Mouse (Mus musculus) myocyte (in vitro differentiated cells): ENCODE results near the gene Cox8a.

Source experiments
- CEBPB ChIP-seq: IDR thresholded peaks from 2 replicates; pipeline ENCODE4 v1.6.1; 2011; ENCODE audit warnings: mild to moderate bottlenecking, moderate library complexity; ENCODE audit not compliant: poor library complexity, insufficient read depth, severe bottlenecking
- E2F4 ChIP-seq: IDR thresholded peaks from one replicate; pipeline ENCODE4 v1.6.1; 2011; ENCODE audit warnings: mild to moderate bottlenecking, control low read depth, moderate library complexity; ENCODE audit not compliant: insufficient read depth
- MAX ChIP-seq: IDR thresholded peaks from one replicate; pipeline ENCODE4 v1.6.1; 2011; ENCODE audit warnings: low read depth, mild to moderate bottlenecking, control low read depth
- MYOD1 ChIP-seq, 3 experiments: IDR thresholded peaks; one replicate each; pipeline ENCODE4 v1.6.1; 2011; ENCODE audit warnings: control low read depth in 2 of 3, low read depth in 2 of 3, mild to moderate bottlenecking in 2 of 3, moderate library complexity in 1 of 3; ENCODE audit not compliant: insufficient read length in 2 of 3, control insufficient read depth in 1 of 3
- MYOG ChIP-seq, 3 experiments: IDR thresholded peaks; one replicate each; pipeline ENCODE4 v1.6.1; 2011; ENCODE audit warnings: control low read depth in 2 of 3, low read depth in 2 of 3, mild to moderate bottlenecking in 2 of 3; ENCODE audit not compliant: insufficient read length in 2 of 3, control insufficient read depth in 1 of 3, insufficient read depth in 1 of 3
- POLR2A ChIP-seq: IDR thresholded peaks from one replicate; pipeline ENCODE4 v1.6.1; 2011; ENCODE audit warnings: low read depth, mild to moderate bottlenecking, control low read depth, moderate library complexity; ENCODE audit not compliant: insufficient read length
- POLR2AphosphoS2 ChIP-seq: IDR thresholded peaks from one replicate; pipeline ENCODE4 v1.6.1; 2011; ENCODE audit warnings: low read depth, control low read depth; ENCODE audit not compliant: insufficient read length
- REST ChIP-seq: IDR thresholded peaks from one replicate; pipeline ENCODE4 v1.6.1; 2011; ENCODE audit warnings: mild to moderate bottlenecking, control low read depth, moderate library complexity; ENCODE audit not compliant: insufficient read depth, insufficient read length
- SRF ChIP-seq: IDR thresholded peaks from one replicate; pipeline ENCODE4 v1.6.1; 2011; ENCODE audit warnings: low read depth; ENCODE audit not compliant: control insufficient read depth, insufficient read length
- TCF12 ChIP-seq: IDR thresholded peaks from one replicate; pipeline ENCODE4 v1.6.1; 2011; ENCODE audit warnings: mild to moderate bottlenecking, control low read depth; ENCODE audit not compliant: poor library complexity, insufficient read depth, severe bottlenecking
- USF1 ChIP-seq: IDR thresholded peaks from one replicate; pipeline ENCODE4 v1.6.1; 2011; ENCODE audit warnings: low read depth, mild to moderate bottlenecking, control low read depth, moderate library complexity

GRCm38 (mm10) chr19:7181496-7181895, 35.9 kb downstream of the Cox8a start:
- TF ChIP-seq MYOD1 (IDR thresholded peaks at IDR 0.05; ENCODE audit: control insufficient read depth in 1 of 3, insufficient read length in 2 of 3, low read depth in 2 of 3) (no peak), POLR2A (no peak), TCF12 (no peak), POLR2AphosphoS2 (no peak), SRF (no peak), USF1 (no peak), CEBPB (no peak), MYOG (IDR thresholded peaks at IDR 0.05; ENCODE audit: control insufficient read depth in 1 of 3, insufficient read depth in 1 of 3, insufficient read length in 2 of 3, low read depth in 2 of 3) (no peak), E2F4 (no peak), MAX (no peak), REST (no peak)
